Mouse (Mus musculus) hindbrain, embryonic 11.5 days (tissue): ENCODE data around the gene Bag3. TPM values are rescaled to one million over a fixed set of nuclear protein-coding genes. Genes with fewer than 3 reads are reported as not detected.
A peak's percentile ranks its signal among the peaks of the same experiment; 100 is the strongest.

Experiments used
- ATAC-seq: fragments of 200-750 bp; cut with Nextera tagmentation; 2 replicates; pipeline ENCODE4 v1.8.0; 2017; ENCODE audit warnings: mild to moderate bottlenecking, moderate TSS enrichment, moderate library complexity; ENCODE audit not compliant: low FRiP score
- DNase-seq: peaks from one replicate; pipeline ENCODE4 v3.0.0-alpha.2; 2015; ENCODE audit warnings: low spot score
- H3K27ac ChIP-seq: fragments of 300-500 bp; sonication (generic); 2 replicates; pipeline ENCODE4 v1.5.1; 2014; ENCODE audit warnings: mild to moderate bottlenecking, low read depth, low read length
- H3K27me3 ChIP-seq: fragments of 300-500 bp; sonication (generic); 2 replicates; pipeline ENCODE4 v1.6.1; 2014; ENCODE audit warnings: mild to moderate bottlenecking, low read length, moderate library complexity, mixed read lengths; ENCODE audit not compliant: control insufficient read depth, insufficient read depth
- H3K36me3 ChIP-seq: fragments of 300-500 bp; sonication (generic); 2 replicates; pipeline ENCODE4 v1.6.1; 2014; ENCODE audit warnings: mild to moderate bottlenecking, low read length, moderate library complexity, mixed read lengths; ENCODE audit not compliant: control insufficient read depth, insufficient read depth
- H3K4me1 ChIP-seq: fragments of 300-500 bp; sonication (generic); replicated peaks from 2 replicates; pipeline ENCODE4 v1.6.1; 2014; ENCODE audit warnings: low read length, mixed read lengths; ENCODE audit not compliant: control insufficient read depth, insufficient read depth
- H3K4me2 ChIP-seq: fragments of 300-500 bp; sonication (generic); replicated peaks from 2 replicates; pipeline ENCODE4 v1.6.1; 2014; ENCODE audit warnings: mild to moderate bottlenecking, low read depth, low read length
- H3K4me3 ChIP-seq: fragments of 300-500 bp; sonication (generic); 2 replicates; pipeline ENCODE4 v1.5.1; 2014; ENCODE audit warnings: low read depth, low read length
- H3K9ac ChIP-seq: fragments of 300-500 bp; sonication (generic); 2 replicates; pipeline ENCODE4 v1.6.1; 2014; ENCODE audit warnings: low read depth, low read length
- H3K9me3 ChIP-seq: fragments of 300-500 bp; sonication (generic); 2 replicates; pipeline ENCODE4 v1.6.1; 2016; ENCODE audit warnings: low read length; ENCODE audit not compliant: control insufficient read depth
- WGBS: fragments of 180-500 bp; shearing (Covaris S2); extraction: QIAGEN DNeasy Blood & Tissue Kit; methylation state at CpG from one replicate; pipeline ENCODE4 v1.1.7; 2014; 5-methylcytosine and 5-hydroxymethylcytosine counted together
- polyA plus RNA-seq: library from polyadenylated mRNA; unstranded; fragments of >200 nt; fragmentation: Nextera tagmentation; extraction: Ambion mirVana; gene quantifications from 2 replicates; pipeline ENCODE4 v1.2.1, GENCODE M21; 2014

Gene Bag3
- polyA plus RNA-seq, 1 experiment from 2014 or later: 5.6 TPM

DNA sequence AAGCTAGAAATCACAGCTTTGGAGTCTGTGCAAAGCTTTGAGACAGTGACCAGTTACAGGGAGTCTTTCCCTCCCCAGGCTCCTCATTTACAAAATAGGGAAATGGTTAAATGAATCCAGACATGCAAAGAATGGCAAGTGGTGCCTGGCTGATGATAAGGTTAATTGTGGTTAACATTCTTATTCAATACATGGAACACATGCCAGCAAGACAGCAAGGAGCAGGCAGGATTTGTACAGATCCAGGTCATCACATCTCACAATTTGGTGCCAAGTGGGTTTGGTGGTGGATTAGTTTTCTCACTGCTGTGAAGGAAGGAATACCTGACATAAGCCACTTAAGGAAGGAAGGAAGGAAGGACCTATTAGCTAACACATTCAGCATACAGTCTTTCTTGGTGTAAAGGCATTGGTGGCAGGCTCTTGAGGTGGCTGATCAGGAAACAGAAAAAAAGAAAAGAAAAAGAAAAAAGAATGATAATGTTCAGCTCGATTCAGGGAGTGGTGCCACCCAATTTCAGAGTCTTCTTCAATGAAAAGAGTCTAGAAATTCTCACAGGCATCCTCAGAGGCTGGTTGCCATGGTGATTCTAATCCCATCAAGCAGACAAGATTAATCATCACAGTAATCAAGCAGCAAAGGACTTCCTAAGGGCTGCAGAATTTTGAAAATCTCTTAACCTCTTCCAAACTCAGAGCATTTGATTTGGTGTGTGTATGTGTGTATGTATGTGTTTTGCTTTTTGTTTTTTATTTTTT is 27.1 kb downstream of the Bag3 start:
- H3K9me3 ChIP-seq: no peaks in the 10 kb centered on the region
- no peaks in the 10 kb centered on the region for H3K36me3 ChIP-seq
- no peak overlapping the region for H3K4me2 ChIP-seq
- peak overlapping the region; percentile 34; the same call in 1 of the 2 replicates for H3K27ac ChIP-seq
- H3K4me1 ChIP-seq: no peaks in the 10 kb centered on the region
- ATAC-seq (no peak), DNase-seq (peak; percentile 35)
- H3K9ac ChIP-seq: no peak overlapping the region
- WGBS: 31% methylated on average over 1 of the region's 1 CpGs
- no peak overlapping the region for H3K4me3 ChIP-seq
- H3K27me3 ChIP-seq: no peaks in the 10 kb centered on the region

DNA sequence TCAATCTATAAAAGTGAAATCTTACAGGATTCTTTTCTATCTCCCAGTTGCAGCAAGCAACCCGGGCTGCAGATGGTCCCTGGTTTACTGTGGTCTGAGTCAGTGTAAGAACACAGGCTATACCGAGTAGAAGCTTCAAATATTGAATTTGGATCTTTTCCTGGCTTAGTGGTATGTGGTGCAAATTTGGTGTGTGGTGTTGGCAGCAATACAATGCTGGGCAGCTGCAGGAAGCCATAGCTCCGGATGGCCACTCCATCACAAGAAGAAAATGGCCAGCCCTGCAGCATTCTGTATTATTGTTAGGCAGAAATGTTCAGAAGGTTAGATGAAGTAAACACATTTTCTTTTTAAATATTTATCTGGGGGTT is 27.7 kb downstream of the Bag3 start:
- no peak overlapping the region for H3K4me2 ChIP-seq
- H3K9me3 ChIP-seq: no peaks in the 10 kb centered on the region
- H3K4me1 ChIP-seq: no peaks in the 10 kb centered on the region
- H3K27ac ChIP-seq: peak overlapping the region; percentile 34; the same call in 1 of the 2 replicates
- 67% methylated on average over 3 of the region's 3 CpGs for WGBS
- ATAC-seq: no peak
- no peak overlapping the region for H3K9ac ChIP-seq
- no peaks in the 10 kb centered on the region for H3K27me3 ChIP-seq
- no peak for DNase-seq
- H3K36me3 ChIP-seq: no peaks in the 10 kb centered on the region
- no peak overlapping the region for H3K4me3 ChIP-seq

DNA sequence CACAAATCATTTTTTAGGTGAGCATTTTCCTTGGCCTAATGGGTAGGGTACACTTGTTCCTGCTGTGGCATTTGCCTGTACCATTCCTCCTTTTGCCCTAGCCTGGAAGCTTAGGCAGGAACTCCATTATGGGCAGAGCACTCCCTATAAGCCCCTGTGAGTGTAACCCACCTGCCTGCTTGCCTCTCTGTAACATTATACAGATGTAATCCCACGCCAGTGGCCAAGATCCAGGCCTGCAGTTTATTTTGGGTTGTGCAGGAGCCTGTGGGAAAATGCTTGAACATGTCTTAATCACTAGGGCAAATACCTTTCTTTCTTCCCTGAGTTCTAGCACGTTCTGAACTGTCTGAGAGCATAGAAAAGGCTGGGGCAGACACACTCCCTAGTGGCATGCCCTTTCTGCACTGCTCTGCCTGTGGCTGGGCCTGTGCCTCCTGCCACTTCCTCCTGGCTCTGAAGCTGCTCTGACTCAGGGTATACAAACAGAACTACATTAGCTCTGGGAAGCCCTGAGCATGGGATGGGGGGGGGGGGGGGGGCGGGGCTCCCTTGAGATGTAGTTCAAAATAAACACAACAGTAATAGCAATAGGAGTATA is 29.8 kb downstream of the Bag3 start:
- DNase-seq (no peak), ATAC-seq (no peak)

DNA sequence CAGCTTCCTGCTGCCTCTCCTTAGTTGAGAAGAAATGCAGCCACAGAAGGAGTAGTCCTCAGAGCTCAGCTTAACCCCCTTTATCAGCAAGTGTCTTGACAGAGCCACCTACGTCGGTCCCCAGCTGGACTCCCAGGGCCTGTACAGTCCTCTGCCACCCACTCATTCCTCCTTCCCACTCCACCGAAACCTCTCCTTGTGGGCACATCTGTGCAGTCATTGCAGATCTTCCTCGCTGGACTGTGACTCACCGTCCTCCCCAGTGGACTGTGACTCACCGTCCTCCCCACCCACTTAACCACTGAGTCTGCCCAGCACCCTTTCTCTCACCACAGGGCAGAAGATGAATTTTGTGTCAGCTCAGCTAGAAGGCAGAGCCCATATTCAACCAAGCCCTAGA is 31.1 kb downstream of the Bag3 start:
- Histone ChIP-seq H3K9me3 (no peaks in the 10 kb centered on the region), H3K4me1 (no peaks in the 10 kb centered on the region), H3K27ac (no peak overlapping the region), H3K4me3 (no peak overlapping the region), H3K9ac (no peak overlapping the region), H3K27me3 (no peaks in the 10 kb centered on the region), H3K36me3 (no peaks in the 10 kb centered on the region), H3K4me2 (no peak overlapping the region)
- DNase-seq (no peak), ATAC-seq (no peak)
- 84% methylated on average over 6 of the region's 6 CpGs for WGBS

More for the DNA sequence above, 29.8 kb downstream of the Bag3 start:
- Histone ChIP-seq H3K4me2 (no peak overlapping the region), H3K4me3 (no peak overlapping the region), H3K4me1 (no peaks in the 10 kb centered on the region), H3K36me3 (no peaks in the 10 kb centered on the region), H3K27ac (no peak overlapping the region), H3K9ac (no peak overlapping the region), H3K9me3 (no peaks in the 10 kb centered on the region), H3K27me3 (no peaks in the 10 kb centered on the region)
- 58% methylated on average over 2 of the region's 3 CpGs for WGBS

DNA sequence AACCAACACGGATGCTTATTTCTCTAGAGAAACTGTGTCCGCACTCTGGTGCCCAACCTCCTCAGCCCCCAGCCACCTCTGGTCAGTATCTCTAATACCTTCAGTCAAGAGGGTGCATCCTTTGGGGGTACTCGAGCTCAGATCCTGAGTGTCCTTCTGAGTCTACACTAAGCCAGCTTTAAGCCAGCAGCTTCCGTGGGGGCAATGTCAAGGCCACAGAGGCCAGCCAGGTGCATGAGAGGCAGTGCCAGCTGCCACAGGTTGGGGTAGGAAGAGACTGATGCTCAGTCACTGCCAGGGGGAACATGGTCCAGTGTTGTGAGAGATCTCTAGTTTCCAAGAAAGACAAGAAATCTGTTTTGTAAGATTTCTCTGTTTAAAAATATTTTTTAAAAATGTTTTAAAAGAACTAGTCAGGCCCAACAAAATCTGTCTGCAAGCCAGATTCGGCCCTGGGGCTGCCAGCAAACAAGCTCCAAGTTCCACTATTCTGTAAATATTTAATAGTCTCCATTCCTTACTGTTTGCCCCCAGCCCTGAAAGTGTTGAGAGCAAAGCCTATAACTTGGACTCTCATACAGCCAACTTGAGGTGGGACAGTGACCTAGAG is 31.8 kb downstream of the Bag3 start:
- no peak for ATAC-seq
- H3K9ac ChIP-seq: no peak overlapping the region
- no peak for DNase-seq
- no peak overlapping the region for H3K4me2 ChIP-seq
- WGBS: 85% methylated on average over 5 of the region's 5 CpGs
- H3K9me3 ChIP-seq: no peaks in the 10 kb centered on the region
- no peak overlapping the region for H3K4me3 ChIP-seq
- no peak overlapping the region for H3K27ac ChIP-seq
- no peaks in the 10 kb centered on the region for H3K36me3 ChIP-seq
- no peaks in the 10 kb centered on the region for H3K4me1 ChIP-seq
- H3K27me3 ChIP-seq: no peaks in the 10 kb centered on the region

DNA sequence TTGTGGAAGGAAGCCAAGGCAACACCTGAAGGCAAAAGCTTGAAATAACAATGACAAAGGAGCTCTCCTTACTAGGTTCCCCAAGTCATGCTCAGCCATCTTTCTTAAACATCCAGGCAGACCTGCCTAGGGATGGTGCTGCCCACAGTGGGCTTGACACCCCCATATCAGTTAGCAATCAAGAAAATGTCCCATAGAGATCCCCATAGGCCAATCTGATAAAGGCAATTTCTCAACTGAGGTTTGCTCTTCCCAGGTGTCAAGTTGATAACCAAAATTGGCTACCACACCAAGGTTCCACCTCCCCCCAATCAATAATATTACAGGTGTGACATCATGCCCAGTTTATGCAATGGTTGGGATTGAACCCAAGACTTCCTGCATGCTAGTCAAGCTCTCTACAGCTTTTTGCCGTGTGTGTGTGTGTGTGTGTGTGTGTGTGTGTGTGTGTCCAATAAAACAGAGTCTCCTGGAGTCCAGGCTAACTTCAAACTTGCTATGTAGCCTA is 33.6 kb downstream of the Bag3 start:
- no peak for DNase-seq
- H3K4me1 ChIP-seq: no peaks in the 10 kb centered on the region
- H3K36me3 ChIP-seq: no peaks in the 10 kb centered on the region
- no peak overlapping the region for H3K4me3 ChIP-seq
- no peaks in the 10 kb centered on the region for H3K27me3 ChIP-seq
- H3K4me2 ChIP-seq: no peak overlapping the region
- no peak for ATAC-seq
- no peaks in the 10 kb centered on the region for H3K9me3 ChIP-seq
- 80% methylated on average over 1 of the region's 1 CpGs for WGBS
- no peak overlapping the region for H3K27ac ChIP-seq
- H3K9ac ChIP-seq: no peak overlapping the region

DNA sequence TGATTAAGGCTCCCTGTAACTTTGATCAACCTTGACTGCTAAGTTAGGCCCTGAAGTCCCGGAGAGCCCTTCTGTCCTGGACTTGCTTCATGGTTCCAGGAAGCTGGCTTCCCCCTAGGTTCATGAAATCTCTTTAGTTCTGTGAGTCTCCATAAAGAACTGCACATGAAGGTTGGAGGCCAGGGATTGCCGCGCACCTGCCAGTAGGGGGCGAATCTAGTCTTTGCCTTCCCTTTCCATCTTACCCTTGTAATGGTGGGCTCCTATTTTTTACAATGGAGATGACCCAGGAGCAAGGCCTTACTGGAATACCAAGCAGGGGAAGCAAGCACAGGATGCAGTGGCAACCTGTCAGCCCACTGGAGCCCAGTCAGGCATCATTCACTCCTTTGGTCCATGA is 40.0 kb downstream of the Bag3 start:
- Histone ChIP-seq H3K9ac (no peak overlapping the region), H3K27me3 (no peaks in the 10 kb centered on the region), H3K4me1 (no peaks in the 10 kb centered on the region), H3K27ac (no peak overlapping the region), H3K9me3 (no peaks in the 10 kb centered on the region), H3K4me2 (no peak overlapping the region), H3K36me3 (no peaks in the 10 kb centered on the region), H3K4me3 (no peak overlapping the region)
- DNase-seq: peak; percentile 57
- 43% methylated on average over 4 of the region's 4 CpGs for WGBS
- ATAC-seq: no peak

DNA sequence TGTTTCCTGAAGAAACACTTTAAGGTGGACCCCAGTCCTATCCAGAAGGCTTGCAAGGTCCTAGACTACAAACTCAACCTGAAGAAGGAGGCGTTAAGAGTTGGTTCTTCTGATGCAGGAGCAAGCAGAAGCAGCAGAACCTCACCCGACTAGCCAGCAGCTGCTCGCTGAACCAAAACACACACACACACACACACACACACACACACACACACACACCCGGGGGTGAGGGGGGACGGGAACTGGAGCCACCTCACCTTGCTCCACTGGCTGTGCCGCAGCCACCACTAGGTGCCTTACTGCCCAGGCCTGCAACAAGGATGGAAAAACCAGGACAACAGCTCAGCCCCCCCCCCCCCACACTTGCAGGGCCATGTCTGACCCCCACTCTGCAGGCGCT is 42.9 kb downstream of the Bag3 start:
- Histone ChIP-seq H3K9me3 (no peaks in the 10 kb centered on the region), H3K36me3 (no peaks in the 10 kb centered on the region), H3K4me1 (no peaks in the 10 kb centered on the region), H3K27ac (no peak overlapping the region), H3K9ac (no peak overlapping the region), H3K4me3 (no peak overlapping the region), H3K4me2 (no peak overlapping the region), H3K27me3 (no peaks in the 10 kb centered on the region)
- ATAC-seq: no peak
- no peak for DNase-seq
- 78% methylated on average over 7 of the region's 7 CpGs for WGBS
